Mouse (Mus musculus) liver, postnatal 0 days (tissue): Measurements from ENCODE around the gene Prdm5. TPM values are rescaled to one million over a fixed set of nuclear protein-coding genes. Genes with fewer than 3 reads are reported as not detected.

Experiments
- ATAC-seq: fragments of 200-750 bp; cut with Nextera tagmentation; 2 replicates; pipeline ENCODE4 v1.8.0; 2017; ENCODE audit warnings: mild to moderate bottlenecking, moderate library complexity
- DNase-seq: peaks from one replicate; pipeline ENCODE4 v3.0.0-alpha.2; 2016
- H3K27ac ChIP-seq: fragments of 300-500 bp; sonication (generic); 2 replicates; pipeline ENCODE4 v1.5.1; 2014; ENCODE audit warnings: antibody characterized with exemption, moderate library complexity, mild to moderate bottlenecking, low read depth
- H3K27me3 ChIP-seq: fragments of 300-500 bp; sonication (generic); 2 replicates; pipeline ENCODE4 v1.6.1; 2014; ENCODE audit warnings: low read length, control low read depth, mixed read lengths; ENCODE audit not compliant: insufficient read depth
- H3K36me3 ChIP-seq: fragments of 300-500 bp; sonication (generic); replicated peaks from 2 replicates; pipeline ENCODE4 v1.6.1; 2014; ENCODE audit warnings: mild to moderate bottlenecking, control low read depth, low read length, moderate library complexity, mixed read lengths; ENCODE audit not compliant: insufficient read depth
- H3K4me1 ChIP-seq: fragments of 300-500 bp; sonication (generic); 2 replicates; pipeline ENCODE4 v1.6.1; 2014; ENCODE audit warnings: antibody characterized with exemption, mild to moderate bottlenecking, control low read depth; ENCODE audit not compliant: insufficient read depth
- H3K4me2 ChIP-seq: fragments of 300-500 bp; sonication (generic); 2 replicates; pipeline ENCODE4 v1.6.1; 2014; ENCODE audit warnings: low read depth, mild to moderate bottlenecking, low read length, moderate library complexity, mixed read lengths
- H3K4me3 ChIP-seq: fragments of 300-500 bp; sonication (generic); 2 replicates; pipeline ENCODE4 v1.5.1; 2014; ENCODE audit warnings: low read depth, low read length
- H3K9ac ChIP-seq: fragments of 300-500 bp; sonication (generic); replicated peaks from 2 replicates; pipeline ENCODE4 v1.6.1; 2014; ENCODE audit warnings: mild to moderate bottlenecking, moderate library complexity
- H3K9me3 ChIP-seq: fragments of 300-500 bp; sonication (generic); 2 replicates; pipeline ENCODE4 v1.6.1; 2016; ENCODE audit warnings: mild to moderate bottlenecking, control low read depth, low read length, mixed read lengths
- CTCF ChIP-seq: sonication (generic); IDR thresholded peaks from 2 replicates; pipeline ENCODE4 v1.5.1; 2016; ENCODE audit warnings: antibody characterized with exemption, low read depth
- EP300 ChIP-seq: IDR thresholded peaks from 2 replicates; pipeline ENCODE4 v1.6.1; 2016; ENCODE audit warnings: antibody characterized with exemption, low read depth, mild to moderate bottlenecking
- WGBS: fragments of 180-500 bp; shearing (Covaris S2); extraction: QIAGEN DNeasy Blood & Tissue Kit; methylation state at CpG from one replicate; pipeline ENCODE4 v1.1.7; 2014; ENCODE audit not compliant: insufficient replicate concordance; 5-methylcytosine and 5-hydroxymethylcytosine counted together
- polyA plus RNA-seq: library from polyadenylated mRNA; unstranded; fragments of >200 nt; fragmentation: Nextera tagmentation; extraction: Ambion mirVana; gene quantifications from 2 replicates; pipeline ENCODE4 v1.2.1, GENCODE M21; 2015

Prdm5 gene
- polyA plus RNA-seq, 1 experiment from 2014 or later, result 0.92 TPM

GRCm38 (mm10) chr6:65930523-65930922, 151.7 kb downstream of the Prdm5 start:
- Histone ChIP-seq H3K4me1 (no peaks in the 10 kb centered on the region), H3K4me2 (no peak overlapping the region), H3K9me3 (no peaks in the 10 kb centered on the region), H3K4me3 (no peak overlapping the region), H3K27ac (no peak overlapping the region), H3K9ac (no peak overlapping the region), H3K36me3 (no peaks in the 10 kb centered on the region), H3K27me3 (no peaks in the 10 kb centered on the region)
- 77% methylated on average over 1 of the region's 1 CpGs for WGBS
- ATAC-seq, result no peak
- TF ChIP-seq CTCF (no peak), EP300 (no peak)
- DNase-seq, result no peak

GRCm38 (mm10) chr6:65932776-65933175, 154.0 kb downstream of the Prdm5 start:
- Histone ChIP-seq H3K27ac (no peak overlapping the region), H3K4me1 (no peaks in the 10 kb centered on the region)
- no peak for ATAC-seq

GRCm38 (mm10) chr6:65933177-65933576, 154.4 kb downstream of the Prdm5 start:
- no peak overlapping the region for H3K9ac ChIP-seq
- H3K36me3 ChIP-seq, result no peaks in the 10 kb centered on the region
- H3K4me3 ChIP-seq, result no peak overlapping the region
- no peak for ATAC-seq
- no peak for DNase-seq
- no peak for TF ChIP-seq EP300
- no peak for TF ChIP-seq CTCF
- no peaks in the 10 kb centered on the region for H3K9me3 ChIP-seq
- H3K4me2 ChIP-seq, result no peak overlapping the region
- no peaks in the 10 kb centered on the region for H3K27me3 ChIP-seq
- H3K4me1 ChIP-seq, result no peaks in the 10 kb centered on the region
- H3K27ac ChIP-seq, result no peak overlapping the region
- WGBS, result 78% methylated on average over 4 of the region's 4 CpGs

More at GRCm38 (mm10) chr6:65932776-65933175, 154.0 kb downstream of the Prdm5 start:
- Histone ChIP-seq H3K36me3 (no peaks in the 10 kb centered on the region), H3K4me2 (no peak overlapping the region), H3K4me3 (no peak overlapping the region), H3K9ac (no peak overlapping the region), H3K27me3 (no peaks in the 10 kb centered on the region), H3K9me3 (no peaks in the 10 kb centered on the region)
- 69% methylated on average over 1 of the region's 1 CpGs for WGBS
- no peak for DNase-seq
- TF ChIP-seq CTCF (no peak), EP300 (no peak)

DNA sequence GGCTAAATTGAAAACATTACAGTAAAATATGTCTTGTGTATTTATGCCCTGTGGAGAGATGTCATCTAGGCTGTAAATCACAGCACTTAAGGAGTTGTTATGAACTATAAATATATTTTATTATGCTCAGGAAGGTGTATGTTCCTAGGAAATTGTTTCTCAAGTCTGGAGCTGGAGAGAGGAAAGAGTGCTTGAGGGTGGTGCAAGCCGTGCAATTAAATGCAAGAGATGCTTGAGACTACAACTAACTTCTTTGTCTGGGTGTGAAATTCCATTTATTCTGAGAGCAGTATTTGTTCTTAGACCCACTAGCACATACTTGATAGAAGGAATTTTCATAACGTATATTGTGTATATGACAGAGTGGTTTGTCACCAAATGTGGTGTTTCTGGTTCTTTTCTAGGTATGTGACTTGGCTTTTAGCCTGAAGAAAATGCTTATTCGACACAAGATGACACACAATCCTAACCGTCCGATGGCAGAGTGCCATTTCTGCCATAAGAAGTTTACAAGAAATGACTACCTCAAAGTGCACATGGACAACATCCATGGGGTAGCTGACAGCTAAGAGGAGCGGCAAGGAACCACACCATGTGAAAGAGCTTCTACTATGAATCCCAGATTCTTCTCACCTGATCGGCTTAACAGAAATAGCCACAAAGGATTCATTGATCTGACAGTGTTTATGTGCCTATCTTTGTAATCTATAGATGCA, 156.9 kb downstream of the Prdm5 start:
- TF ChIP-seq EP300 (no peak), CTCF (no peak)
- no peak overlapping the region for H3K9ac ChIP-seq
- no peaks in the 10 kb centered on the region for H3K36me3 ChIP-seq
- DNase-seq (no peak), ATAC-seq (no peak)
- whole genome bisulfite sequencing, result 83% methylated on average over 7 of the region's 7 CpGs
- H3K27ac ChIP-seq, result no peak overlapping the region
- no peaks in the 10 kb centered on the region for H3K27me3 ChIP-seq
- no peaks in the 10 kb centered on the region for H3K4me1 ChIP-seq
- no peaks in the 10 kb centered on the region for H3K9me3 ChIP-seq
- no peak overlapping the region for H3K4me3 ChIP-seq
- no peak overlapping the region for H3K4me2 ChIP-seq

DNA sequence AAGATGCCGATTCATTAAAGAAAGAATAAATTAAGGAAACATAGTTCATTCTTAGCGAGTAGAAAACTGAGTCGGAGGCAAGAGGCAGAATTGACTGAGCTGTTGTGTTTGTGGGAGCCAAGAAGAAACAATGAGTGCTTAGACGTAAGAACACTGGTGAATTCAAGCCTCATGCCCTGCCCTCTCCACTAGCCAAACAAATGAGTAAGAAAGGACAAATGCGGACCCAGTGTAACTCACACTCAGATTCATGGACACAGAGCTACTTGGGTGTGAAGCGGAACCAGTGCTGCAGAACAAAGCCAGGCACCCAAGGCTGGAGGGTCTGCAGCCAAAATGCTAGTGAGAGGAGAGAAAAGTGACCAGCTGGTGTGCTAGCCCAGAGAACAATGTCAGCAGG, 171.7 kb downstream of the Prdm5 start:
- Histone ChIP-seq H3K4me1 (no peaks in the 10 kb centered on the region), H3K27me3 (no peaks in the 10 kb centered on the region), H3K9me3 (no peaks in the 10 kb centered on the region), H3K9ac (no peak overlapping the region), H3K36me3 (no peaks in the 10 kb centered on the region), H3K27ac (no peak overlapping the region), H3K4me3 (no peak overlapping the region), H3K4me2 (no peak overlapping the region)
- TF ChIP-seq CTCF (no peak), EP300 (no peak)
- DNase-seq (no peak), ATAC-seq (no peak)
- WGBS, result 73% methylated on average over 6 of the region's 6 CpGs

DNA sequence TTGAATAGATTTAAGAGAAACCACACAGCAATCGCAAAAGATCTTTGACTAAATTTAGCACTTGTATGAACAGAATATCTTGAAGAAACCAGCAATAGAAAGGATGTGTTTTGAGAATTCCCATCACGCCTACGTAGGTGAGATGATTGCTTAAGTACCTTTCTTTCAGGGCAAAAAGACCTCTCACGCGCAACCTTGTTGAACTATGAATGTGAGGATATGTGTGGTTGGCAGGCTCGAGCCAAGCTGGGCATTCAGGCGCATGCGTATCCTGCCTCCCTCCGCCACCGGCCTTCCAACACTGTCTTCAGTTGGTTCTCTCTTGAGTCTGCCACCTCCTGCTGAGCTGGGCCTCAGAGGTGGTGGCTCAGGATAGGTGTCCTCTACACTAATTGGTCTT, 173.5 kb downstream of the Prdm5 start, which contains the start of gene 4930544G11Rik:
Gene 4930544G11Rik (plus strand): TSS at position 301 of the 400 bp plus-strand sequence.
- DNase-seq, result no peak
- no peaks in the 10 kb centered on the region for H3K36me3 ChIP-seq
- no peak for ATAC-seq
- no peaks in the 10 kb centered on the region for H3K4me1 ChIP-seq
- WGBS, result 94% methylated on average over 10 of the region's 10 CpGs
- no peak within 1 kb of the TSS for H3K4me3 ChIP-seq
- H3K9me3 ChIP-seq, result no peaks in the 10 kb centered on the region
- H3K9ac ChIP-seq, result no peak within 1 kb of the TSS
- H3K27me3 ChIP-seq, result no peaks in the 10 kb centered on the region
- H3K4me2 ChIP-seq, result no peak within 1 kb of the TSS
- no peak within 1 kb of the TSS for H3K27ac ChIP-seq
- TF ChIP-seq CTCF (no peak), EP300 (no peak)
